Mouse (Mus musculus): ENCODE data around the gene Tmem190.

GRCm38 (mm10) chr7:4793674-4794073, 10.9 kb downstream of the Tmem190 start:
- no peak for TF ChIP-seq MAFK (IDR thresholded peaks at IDR 0.05; ENCODE audit: insufficient replicate concordance, low read length)
- no peak for TF ChIP-seq ETS1 (conservative IDR thresholded peaks at IDR 0.05; ENCODE audit: low read depth, low read length)
- no peak for TF ChIP-seq TCF12 (IDR thresholded peaks at IDR 0.05; ENCODE audit: low read depth, low read length)
- no peak for TF ChIP-seq CTCF (conservative IDR thresholded peaks at IDR 0.05 in 1 of 2, IDR thresholded peaks at IDR 0.05 in 1 of 2; ENCODE audit: low read depth in 2 of 2, low read length in 2 of 2)
- TF ChIP-seq POLR2AphosphoS2 (IDR thresholded peaks at IDR 0.05; ENCODE audit: low read depth, low read length) = no peak

All from CH12.LX (cell line).